Mouse (Mus musculus) CD4-positive naive resting alpha-beta T cell, adult 76 days (primary cell): Measurements from ENCODE around the gene Cspg4. TPM values are rescaled to one million over a fixed set of nuclear protein-coding genes. Genes with fewer than 3 reads are reported as not detected.

Experiments used
- total RNA-seq: library from RNA; stranded (reverse); gene quantifications from one replicate; pipeline ENCODE4 v1.2.4, GENCODE M21; 2023

The Cspg4 gene
- total RNA-seq = not detected

GRCm38 (mm10) chr9:56864832-56865231 is at the start of gene Cspg4:
Gene Cspg4, plus strand, starts transcription at chr9:56865033.

GRCm38 (mm10) chr9:56864216-56864729 is 560 bp upstream of the Cspg4 start, which contains the start of gene Odf3l1:
Gene Odf3l1, minus strand, starts transcription at chr9:56864679.

GRCm38 (mm10) chr9:56928041-56928811 is 63.4 kb downstream of the Cspg4 start, which contains the start of gene Snx33:
Gene Snx33, minus strand, starts transcription at chr9:56928371.

GRCm38 (mm10) chr9:56937223-56938160 is 72.7 kb downstream of the Cspg4 start, which contains the start of gene Imp3:
Gene Imp3, plus strand, starts transcription at chr9:56937475.

Other genes with a start within 250 kb of the Cspg4 start
- gene Lingo1, start 68.6 kb upstream of the Cspg4 start, total RNA-seq = not detected
- gene Odf3l1, start 354 bp upstream of the Cspg4 start, total RNA-seq = not detected
- gene Snx33, start 63.3 kb downstream of the Cspg4 start, total RNA-seq = 13.7 TPM
- gene Imp3, start 72.4 kb downstream of the Cspg4 start, total RNA-seq = 87.0 TPM
- 5.9 TPM for gene Snupn, start 85.8 kb downstream of the Cspg4 start, total RNA-seq
- gene Ptpn9, start 129.9 kb downstream of the Cspg4 start, total RNA-seq = 14.2 TPM
- gene Sin3a, start 207.0 kb downstream of the Cspg4 start, total RNA-seq = 96.6 TPM